Mouse (Mus musculus): ENCODE results near the gene Samsn1. TPM values are rescaled to one million over a fixed set of nuclear protein-coding genes. Genes with fewer than 3 reads are reported as not detected.
A peak's percentile ranks its signal among the peaks of the same experiment; 100 is the strongest.

Gene Samsn1
- total RNA-seq, 2 experiments from 2014 or later = 0.19 to 0.23 TPM

GRCm38 (mm10) chr16:75961036-75961435, 61.0 kb downstream of the Samsn1 start:
- peak; percentile 35 for DNase-seq (ENCODE audit: low spot score)

- no peak for DNase-seq (ENCODE audit: low spot score)
These were observed 88.7 kb downstream of the Samsn1 start for GRCm38 (mm10) chr16:75933357-75933756.

GRCm38 (mm10) chr16:75930222-75930553, 91.9 kb downstream of the Samsn1 start:
- no peak for DNase-seq (ENCODE audit: low spot score)

GRCm38 (mm10) chr16:75929536-75930221, 92.4 kb downstream of the Samsn1 start:
- no peak for DNase-seq (ENCODE audit: low spot score)

GRCm38 (mm10) chr16:75926511-75926910, 95.6 kb downstream of the Samsn1 start:
- no peak for DNase-seq (ENCODE audit: low spot score)

- no peak for DNase-seq (ENCODE audit: low spot score)
These were observed 101.2 kb downstream of the Samsn1 start for GRCm38 (mm10) chr16:75920870-75921269.

- DNase-seq (ENCODE audit: low spot score) = no peak
These were observed 102.8 kb downstream of the Samsn1 start for GRCm38 (mm10) chr16:75919298-75919697.

- DNase-seq (ENCODE audit: low spot score) = no peak
These were observed 104.4 kb downstream of the Samsn1 start for GRCm38 (mm10) chr16:75917712-75918111.

GRCm38 (mm10) chr16:75912051-75912450, 110.0 kb downstream of the Samsn1 start:
- no peak for DNase-seq (ENCODE audit: low spot score)

GRCm38 (mm10) chr16:75908635-75909494, 113.2 kb downstream of the Samsn1 start:
- DNase-seq (ENCODE audit: low spot score) = no peak

GRCm38 (mm10) chr16:75906790-75907189, 115.3 kb downstream of the Samsn1 start:
- no peak for DNase-seq (ENCODE audit: low spot score)

- no peak for DNase-seq (ENCODE audit: low spot score)
These were observed 115.8 kb downstream of the Samsn1 start for GRCm38 (mm10) chr16:75906260-75906659.

GRCm38 (mm10) chr16:75905324-75905723, 116.8 kb downstream of the Samsn1 start:
- no peak for DNase-seq (ENCODE audit: low spot score)

- no peak for DNase-seq (ENCODE audit: low spot score)
These were observed 118.0 kb downstream of the Samsn1 start for GRCm38 (mm10) chr16:75904072-75904471.

GRCm38 (mm10) chr16:75903028-75903427, 119.1 kb downstream of the Samsn1 start:
- DNase-seq (ENCODE audit: low spot score) = no peak

GRCm38 (mm10) chr16:75899885-75900620, 122.0 kb downstream of the Samsn1 start:
- DNase-seq (ENCODE audit: low spot score) = no peak

- DNase-seq (ENCODE audit: low spot score) = no peak
These were observed 124.2 kb downstream of the Samsn1 start for GRCm38 (mm10) chr16:75897828-75898367.

GRCm38 (mm10) chr16:75894263-75894901, 127.7 kb downstream of the Samsn1 start:
- no peak for DNase-seq (ENCODE audit: low spot score)

- DNase-seq (ENCODE audit: low spot score) = no peak
These were observed 128.6 kb downstream of the Samsn1 start for GRCm38 (mm10) chr16:75893470-75893869.

- DNase-seq (ENCODE audit: low spot score) = no peak
These were observed 132.9 kb downstream of the Samsn1 start for GRCm38 (mm10) chr16:75889081-75889646.

- no peak for DNase-seq (ENCODE audit: low spot score)
These were observed 134.9 kb downstream of the Samsn1 start for GRCm38 (mm10) chr16:75887203-75887602.
